Mouse (Mus musculus): ENCODE measurements around the gene Iscu.
"Not testable (repeated sequence)": the region's sequence is repeated elsewhere in the genome, so short reads cannot be mapped to it uniquely, and the experiment has no call there.

Gene Iscu

DNA sequence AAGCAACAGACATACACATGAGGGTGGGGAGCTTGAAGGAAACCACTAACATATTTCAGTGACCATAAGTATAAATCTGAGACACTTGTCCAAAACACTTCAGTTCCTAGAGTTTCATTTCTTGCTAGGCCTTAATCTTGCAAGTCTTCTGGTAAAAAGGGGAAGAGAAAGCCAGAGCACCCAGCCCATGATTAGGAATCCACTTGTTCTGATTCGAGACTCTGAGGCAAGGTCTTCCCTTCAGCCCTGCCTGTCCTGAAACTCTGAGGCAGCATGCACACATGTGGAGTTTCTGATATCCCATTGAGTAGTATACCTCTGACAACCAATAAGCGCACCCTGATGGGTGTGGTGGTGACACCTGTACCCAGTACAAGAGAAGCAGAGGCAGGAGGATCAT lies 11.0 kb upstream of the Iscu start:
- DNase-seq, result no peak

DNA sequence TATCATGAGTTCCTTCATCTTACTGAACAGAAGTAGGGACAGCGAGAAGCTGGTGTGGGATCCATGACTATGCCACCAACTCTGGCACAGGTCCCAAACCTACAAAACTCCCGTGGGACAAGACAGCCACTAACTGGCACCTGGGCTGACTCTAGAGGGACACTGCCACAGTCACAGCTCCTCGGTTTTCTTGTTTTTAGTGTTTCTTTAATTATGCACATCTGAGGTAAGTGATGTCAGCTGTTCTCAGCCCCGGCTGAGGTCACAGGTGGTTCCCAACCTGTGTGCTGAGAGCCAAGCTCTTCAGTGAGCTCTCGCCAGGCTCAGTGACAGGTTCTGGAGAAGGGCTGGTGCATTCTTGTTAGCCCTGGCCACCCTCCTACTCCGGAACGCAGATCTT lies 8.1 kb upstream of the Iscu start:
- DNase-seq, result no peak

DNA sequence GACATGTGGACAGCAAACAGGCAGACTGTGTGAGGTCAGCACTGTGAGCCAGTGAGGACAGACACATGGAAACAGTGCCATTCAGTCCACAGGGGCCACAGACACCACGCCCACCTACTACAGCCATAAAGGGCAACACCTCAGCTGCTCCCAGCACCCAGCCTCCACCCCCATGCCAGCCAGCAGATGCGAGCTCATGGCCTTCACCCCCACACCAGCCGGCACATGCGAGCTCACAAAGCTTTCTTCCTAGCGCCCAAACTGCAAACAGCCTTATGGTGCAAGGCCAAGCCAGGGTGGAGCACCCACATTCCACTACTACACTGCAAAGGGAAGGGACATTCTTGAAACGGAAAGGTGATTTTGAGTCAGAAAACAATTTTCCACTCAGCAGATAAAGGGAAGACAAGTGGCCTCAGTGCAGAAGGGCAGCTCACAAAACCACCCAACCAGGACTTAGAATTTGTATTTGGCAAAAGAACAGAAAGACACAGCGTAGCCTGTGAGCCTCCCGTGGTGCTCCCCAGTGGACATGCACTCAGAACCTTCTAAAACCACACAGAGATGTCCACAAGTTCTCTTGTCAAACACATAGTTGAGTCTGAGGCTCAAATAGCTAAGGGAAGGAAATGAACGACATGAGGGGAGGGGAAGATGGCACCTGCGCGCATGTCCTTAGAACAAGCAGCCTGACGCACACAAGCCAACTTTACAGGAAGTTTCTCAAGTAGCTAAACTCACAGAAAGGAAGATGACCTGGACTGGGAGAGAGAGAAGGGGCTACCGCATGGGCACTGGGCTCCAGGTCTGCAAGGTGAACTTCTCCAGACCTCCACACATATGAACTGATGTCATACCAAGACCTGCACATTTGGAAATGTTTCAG lies 6.7 kb upstream of the Iscu start:
- no peak for DNase-seq

DNA sequence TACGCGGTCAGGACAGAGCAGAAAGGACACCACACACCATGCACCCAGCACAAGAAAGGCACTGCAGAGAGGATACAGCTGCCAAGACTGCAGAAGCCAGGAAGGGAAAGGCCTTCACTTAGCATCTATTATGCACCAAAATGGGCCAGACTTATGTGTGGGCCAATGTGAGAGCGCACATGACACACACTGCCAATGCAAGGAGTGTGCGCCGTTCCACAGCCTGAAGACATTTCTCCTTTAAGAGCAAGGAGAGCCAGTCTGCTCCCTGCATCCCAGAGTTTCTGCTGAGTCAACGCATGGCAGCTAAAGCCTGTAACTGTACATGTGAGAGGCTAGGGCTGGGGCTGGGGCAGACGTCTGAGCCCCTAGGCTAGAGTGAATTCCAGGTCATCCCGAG lies 3.7 kb upstream of the Iscu start:
- DNase-seq, result no peak

DNA sequence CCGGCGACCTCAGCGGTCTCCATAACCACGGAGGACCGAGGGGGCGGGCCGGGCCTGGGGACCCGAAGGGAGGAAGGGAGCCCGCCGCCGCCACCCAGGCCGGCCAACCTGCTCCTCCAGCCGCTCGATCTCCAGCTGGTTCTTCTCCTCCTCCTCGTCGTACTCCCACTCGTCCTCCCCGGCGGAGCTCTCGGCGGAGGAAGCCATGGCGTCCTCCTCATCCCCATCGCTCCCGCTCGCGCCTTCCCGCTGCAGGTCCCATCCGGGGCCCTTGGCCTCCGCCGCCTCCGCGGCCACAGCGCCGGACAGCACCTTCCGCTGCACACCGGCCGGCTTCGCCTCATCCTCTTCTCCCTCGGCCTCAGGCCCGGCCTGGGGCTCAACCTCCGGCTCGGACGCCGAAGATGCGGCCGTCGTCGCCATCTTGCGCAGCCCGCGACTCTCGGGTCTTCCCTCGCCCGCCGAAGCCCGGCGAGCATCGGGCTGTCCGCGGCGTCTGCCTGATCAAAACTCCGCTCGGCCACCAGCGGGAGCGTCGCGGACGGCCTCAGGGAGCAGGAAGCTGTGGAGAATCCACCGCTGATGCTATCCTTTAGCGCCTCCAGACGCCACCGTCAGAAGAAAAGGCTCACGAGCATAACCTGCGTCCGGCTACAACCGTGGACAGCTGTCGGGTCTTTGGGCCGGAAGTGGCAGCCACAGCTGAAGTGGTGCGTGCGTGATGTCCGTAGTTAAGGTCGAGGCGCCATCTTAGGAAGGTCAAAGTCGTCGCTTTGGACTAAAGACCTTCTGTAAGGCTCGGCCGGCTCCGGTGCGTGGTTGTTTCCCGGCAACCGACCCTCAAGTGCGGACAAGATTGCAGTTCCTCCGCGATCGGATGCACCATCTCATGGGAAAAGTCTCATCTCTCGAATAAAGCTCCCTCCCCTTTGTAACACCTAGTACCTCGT lies 1.1 kb upstream of the Iscu start:
- peak; percentile 77 to 80 for DNase-seq

DNA sequence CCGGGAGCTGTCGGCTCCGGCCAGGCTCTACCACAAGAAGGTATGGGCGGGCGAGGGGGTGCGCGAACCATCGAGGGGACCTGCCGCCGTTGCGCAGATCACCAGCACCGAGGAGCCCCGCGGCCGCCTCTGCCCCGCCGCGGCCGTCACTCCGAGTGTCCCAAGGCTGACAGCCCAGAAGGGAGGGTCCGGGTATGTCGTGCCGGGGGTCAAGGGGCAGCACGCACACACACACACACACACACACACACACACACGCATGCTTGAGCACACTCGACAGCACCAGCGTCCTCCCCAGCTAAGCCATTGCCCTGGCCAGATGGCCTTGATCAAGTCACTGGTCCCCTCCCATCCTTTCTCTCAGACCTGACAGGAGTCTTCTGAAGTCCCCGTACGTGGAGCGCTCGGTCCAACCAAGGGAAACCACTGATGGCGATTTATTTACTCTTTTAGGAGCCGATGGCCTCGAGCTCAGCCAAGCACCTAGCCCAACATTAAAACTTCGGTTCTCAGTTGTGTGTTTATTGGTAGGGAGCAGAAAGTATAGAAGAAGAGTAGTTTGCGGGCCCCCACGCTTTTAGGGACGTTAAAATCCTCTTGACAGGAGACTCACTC lies 464 bp downstream of the Iscu start:
- DNase-seq, result no peak

DNA sequence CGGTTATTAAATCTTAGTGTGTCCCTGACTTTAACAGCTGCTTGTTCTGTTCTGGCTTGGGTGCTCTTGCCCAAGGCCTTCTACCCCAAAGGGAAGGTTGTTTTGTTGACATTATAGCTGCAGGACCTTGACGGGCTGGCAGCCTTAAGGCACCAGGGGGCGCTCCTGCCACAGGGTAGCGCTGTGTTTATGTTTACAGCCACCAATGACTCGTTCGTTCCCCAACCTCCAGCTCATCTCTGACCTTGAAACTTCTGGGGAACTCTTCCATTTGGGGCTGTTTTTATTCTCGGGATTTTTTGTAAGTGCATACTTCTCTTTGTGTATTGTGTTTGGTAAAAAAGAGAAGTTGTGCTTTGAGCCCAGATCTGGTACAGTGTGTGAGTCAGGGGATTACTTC lies 1.1 kb downstream of the Iscu start:
- peak; percentile 75 to 87 for DNase-seq

DNA sequence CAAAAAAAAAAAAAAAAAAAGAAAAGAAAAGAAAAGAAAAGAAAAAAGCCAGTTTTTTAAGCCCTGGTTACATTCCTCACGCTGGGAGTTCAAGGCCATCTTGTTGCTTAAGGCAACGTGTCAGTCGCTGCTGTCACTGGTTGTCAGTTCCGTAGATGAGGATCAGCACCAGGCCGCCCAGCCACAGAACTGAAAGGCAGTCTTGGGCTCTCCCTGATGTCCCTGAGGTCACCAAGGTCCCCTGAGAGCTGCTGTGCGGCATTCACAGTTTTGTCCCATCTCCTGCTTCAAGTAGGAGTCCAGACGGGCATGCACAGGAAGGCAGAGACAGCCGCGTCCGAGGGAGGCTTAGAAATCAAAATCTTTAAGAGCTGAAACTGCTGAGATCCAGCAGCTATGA lies 3.0 kb downstream of the Iscu start:
- DNase-seq, result peak in 1 of 2 experiments; percentile 19

DNA sequence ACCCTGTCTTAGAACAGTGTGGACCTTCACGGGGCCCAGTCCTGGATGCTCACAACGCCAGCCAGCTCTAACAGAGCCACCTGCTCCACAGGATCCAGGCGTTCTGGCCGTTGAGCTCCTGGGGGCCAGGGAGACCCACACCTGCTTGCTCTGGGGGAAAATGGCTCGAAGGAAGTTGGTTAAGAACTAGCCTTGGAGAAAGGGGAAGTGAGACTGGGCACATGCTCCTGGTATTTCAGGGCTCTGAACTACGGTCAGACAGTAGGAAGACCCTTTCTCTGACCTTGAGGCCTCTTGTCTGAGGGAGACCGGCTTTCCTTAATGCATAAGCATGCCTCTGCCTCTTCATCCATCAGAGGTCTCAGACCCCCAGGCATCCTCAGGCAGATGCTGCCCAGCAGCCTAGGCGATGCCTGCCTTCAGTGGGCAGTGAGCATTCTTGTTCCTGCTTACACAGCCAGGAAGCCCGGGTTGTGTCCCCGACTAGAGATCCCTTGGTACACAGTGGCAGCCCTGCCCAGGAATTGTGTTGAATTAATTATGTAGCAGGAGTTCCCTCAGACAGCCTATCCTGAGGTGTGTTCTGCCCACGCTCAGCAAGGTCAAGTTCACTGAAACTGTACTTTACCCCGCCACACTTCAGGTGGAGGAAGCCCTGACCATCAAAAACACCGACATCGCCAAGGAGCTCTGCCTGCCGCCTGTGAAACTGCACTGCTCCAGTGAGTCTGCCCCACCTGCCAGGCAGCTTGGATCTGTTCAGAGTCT lies 3.8 kb downstream of the Iscu start:
- DNase-seq, result peak in 1 of 2 experiments; percentile 35

DNA sequence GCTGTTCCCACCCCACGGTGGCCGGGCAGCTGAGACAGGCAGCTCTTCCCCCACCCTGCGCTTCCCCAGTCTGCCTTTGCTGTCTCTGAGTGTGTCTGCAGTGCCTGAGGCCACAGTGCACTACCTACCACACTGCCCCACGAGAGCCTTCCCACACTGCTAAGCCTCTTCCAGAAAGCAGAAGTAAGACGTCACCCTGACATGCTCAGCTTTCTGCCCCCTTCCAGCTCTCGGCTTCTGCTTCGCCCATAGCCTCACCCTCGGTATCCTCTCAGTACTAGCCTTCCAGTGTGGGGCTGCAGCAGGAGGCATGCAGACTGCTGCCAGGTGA lies 4.3 kb downstream of the Iscu start:
- peak; percentile 53 to 56 for DNase-seq

DNA sequence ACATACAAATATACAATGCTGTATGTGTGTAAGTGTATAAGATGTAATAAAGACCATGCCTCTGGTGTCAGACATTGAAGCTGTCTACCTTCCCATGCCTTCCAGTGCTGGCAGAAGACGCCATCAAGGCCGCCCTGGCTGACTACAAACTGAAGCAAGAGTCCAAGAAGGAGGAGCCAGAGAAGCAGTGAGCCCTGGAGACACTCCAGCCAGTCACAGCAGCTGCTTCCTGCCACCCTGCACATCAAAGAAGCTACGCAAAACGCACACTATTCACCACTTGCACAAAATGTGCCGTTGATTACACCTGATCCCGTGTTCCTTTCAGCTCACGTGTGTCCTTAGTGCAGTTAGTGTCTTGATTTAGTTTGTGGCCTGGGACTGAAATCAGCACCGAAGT lies 5.2 kb downstream of the Iscu start:
- not testable (repeated sequence) for DNase-seq

DNA sequence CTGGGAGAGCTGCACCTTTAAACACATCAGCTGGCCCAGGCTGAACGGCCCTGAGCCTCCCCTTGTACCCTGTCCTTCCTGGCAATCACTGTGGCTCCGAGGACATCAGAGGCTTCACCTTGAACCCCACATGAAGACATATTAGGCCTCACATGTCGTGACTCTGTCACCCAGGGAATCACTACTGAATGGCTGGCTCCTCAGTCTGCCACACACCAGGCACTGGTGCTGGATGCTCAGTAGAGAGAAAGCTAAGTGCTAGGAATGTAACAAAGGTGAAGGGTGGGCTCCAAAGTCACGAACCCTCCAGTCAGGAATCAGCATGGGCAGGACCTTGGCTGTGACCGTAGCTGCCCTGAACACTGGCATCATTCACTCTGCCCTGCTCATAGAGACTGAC lies 7.0 kb downstream of the Iscu start:
- no peak for DNase-seq

DNA sequence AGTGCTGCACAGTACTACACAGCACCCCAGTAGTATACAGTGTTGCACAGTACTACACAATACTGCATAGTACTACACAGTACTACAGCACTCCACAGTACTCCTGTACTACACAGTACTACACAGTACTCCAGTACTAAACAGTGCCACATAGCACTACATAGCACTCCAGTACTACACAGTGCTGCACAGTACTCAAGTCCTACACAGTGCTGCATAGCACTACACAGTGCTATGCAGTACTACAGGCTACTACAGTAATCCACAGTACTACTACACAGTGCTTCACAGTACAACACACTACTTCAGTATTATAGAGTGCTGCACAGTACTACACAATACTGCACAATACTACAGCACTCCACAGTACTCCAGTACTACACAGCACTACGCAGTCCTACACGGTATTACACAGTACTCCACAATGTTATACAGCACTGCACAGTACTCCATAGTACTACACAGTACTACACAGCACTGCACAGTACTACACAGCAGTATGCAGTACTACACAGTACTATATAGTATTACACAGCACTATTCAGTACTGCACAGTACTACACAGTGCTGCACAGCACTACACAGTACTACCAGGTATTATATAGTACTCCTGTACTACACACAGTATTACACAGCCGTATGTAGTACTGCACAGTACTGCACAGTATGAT lies 7.7 kb downstream of the Iscu start:
- no peak for DNase-seq

DNA sequence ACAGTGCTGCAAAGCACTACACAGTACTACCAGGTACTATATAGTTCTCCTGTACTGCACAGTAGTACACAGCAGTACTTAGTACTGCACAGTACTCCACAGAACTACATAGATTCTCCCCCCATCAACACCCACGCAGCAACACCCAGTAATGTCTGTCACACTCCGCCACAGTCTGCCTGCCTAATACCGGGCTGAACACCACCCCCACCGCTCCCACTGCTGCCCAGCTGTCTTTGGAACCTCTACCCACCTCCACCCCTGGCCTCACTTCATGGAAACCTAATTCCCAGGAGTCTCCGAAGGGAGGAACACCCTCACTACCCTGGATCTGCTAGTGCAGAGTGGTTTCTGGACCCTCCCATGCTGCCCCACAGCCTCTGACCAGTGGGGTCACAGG lies 8.2 kb downstream of the Iscu start:
- no peak for DNase-seq

DNA sequence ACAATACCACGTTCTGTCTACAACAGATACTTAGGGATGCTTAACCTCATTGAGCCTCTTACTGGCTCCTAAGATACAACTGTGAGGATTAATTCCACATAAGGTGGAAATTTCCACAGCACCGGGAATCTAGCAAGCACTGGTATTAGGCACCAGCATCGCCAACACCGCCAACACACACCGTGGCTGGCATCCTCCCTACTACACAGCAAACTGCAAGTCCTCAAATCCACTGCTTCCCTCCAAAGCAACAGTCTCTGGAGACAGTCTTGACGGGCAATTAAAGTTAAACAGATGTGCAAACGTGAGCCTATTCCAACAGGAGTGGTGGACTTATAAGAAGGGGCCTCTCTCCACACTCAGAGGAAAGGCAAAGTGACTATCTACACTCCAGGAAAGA lies 8.7 kb downstream of the Iscu start:
- DNase-seq, result no peak

DNA sequence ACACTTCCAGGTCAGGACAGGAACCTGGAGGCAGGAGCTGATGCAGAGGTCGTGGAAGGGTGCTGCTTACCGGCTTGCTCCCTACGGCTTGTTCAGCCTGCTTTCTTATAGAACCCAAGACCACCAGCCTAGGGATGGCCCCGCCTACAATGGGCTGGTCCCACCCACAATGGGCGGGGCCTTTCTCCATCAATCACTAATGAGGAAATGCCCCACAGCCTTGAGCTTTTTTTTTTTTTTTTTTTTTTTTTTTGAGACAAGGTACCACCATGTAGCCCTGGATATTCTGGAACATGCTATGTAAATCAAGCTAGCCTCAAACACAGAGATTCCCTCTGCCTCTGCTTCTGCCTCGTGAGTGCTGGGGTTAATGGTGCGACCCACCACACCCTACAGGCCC lies 9.3 kb downstream of the Iscu start:
- no peak for DNase-seq

DNA sequence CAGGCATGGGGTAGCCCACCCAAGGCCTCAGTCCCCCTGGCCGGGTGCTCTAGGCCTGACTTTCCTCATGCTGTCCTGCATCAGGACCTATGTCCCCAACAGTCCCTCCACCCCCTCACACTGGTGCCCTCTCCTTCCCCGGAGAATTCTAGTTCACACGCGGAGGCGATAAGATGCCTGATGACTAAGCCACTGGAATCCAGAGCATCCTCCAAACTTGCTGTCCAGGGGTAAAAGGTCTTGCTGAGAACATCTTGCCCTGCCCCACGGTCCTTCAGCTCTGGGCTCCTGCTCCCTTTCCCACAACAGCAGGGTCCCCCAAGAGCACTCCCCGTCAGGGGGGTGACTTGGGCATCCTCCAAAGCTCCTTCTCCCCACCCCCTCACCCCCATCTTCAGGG lies 10.1 kb downstream of the Iscu start:
- no peak for DNase-seq

DNA sequence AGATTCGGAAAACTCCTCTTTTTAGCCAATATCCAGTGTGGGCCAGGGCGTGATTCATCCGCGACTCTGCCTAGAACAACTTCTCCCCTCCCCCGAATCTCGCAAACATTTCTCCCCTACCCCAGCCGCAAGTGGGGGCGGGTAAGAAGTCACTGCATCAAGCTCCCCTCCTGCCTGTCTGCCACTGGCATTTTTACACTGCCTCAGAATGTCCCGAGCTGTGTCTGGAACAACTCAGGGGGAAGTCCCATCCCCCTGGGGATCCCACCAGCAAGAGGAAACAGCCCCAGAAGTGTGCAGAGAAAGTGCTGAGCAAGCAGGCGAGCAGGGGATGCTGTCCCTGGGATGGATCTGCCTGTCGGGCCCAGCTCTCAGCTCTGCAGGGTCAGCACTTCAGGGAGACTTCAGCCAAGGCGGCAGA lies 11.0 kb downstream of the Iscu start:
- DNase-seq, result peak; percentile 39 to 45

DNA sequence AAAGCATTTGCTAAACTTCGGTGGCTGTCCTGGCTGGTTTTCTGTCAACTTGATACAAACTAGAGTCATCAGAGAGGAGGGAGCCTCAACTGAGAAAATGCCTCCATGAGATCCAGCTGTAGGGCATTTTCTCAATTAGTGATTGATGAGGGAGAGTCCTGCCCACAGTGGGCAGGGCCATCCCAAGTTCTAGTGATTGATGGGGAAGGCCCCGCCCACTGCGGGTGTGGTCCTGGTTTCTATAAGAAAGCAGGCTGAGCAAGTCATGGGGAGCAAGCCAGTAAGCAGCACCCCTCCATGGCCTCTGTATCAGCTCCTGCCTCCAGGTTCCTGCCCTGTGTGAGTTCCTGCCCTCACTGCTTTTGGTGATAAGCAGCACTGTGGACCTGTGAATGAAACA lies 11.6 kb downstream of the Iscu start:
- not testable (repeated sequence) for DNase-seq

DNA sequence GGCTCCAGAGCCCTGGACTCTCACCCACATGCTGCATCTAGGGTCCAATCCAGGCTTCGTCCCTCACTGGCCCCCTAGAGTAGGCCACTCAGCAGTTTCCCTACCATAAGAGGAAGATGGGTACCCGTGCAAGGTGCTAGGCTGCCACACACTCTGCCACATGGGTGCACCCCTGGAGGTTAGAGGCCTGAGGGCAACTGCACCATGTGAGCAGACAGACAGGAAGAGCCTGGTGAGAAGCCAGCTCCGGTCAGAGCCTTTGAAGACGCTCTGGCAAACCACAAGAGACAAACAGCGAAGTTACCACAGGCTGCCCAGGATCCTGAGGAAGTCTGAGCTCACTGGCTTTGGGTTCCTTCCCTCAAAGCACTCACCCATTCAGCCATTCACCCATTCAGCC lies 14.4 kb downstream of the Iscu start:
- no peak for DNase-seq

DNA sequence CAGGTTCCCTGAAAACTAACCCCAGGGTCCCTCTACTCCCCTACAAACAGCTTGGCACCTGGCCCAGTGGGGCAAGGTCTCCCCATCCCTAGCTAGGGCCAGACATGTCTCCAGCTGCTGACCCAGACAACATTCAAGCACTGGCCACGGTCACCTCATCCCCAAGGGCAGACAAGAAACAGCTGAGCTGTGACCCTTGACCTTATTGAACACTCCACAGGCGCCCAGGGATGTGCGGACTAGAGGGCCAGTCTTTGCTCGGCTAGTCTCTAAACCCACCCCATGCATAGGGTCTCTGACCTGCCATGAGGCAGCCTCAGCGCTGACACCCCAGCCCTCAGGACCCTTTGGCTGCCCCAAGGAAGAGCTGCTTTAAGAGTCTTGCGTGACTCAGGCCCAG lies 16.1 kb downstream of the Iscu start:
- no peak for DNase-seq
